Mouse (Mus musculus) E14TG2a.4 (cell line): ENCODE data around the gene Ddrgk1.
"Not testable (repeated sequence)": the region's sequence is repeated elsewhere in the genome, so short reads cannot be mapped to it uniquely, and the experiment has no call there.

Experiments
- CTCF ChIP-seq: conservative IDR thresholded peaks from 2 replicates; pipeline ENCODE4 v1.5.1; 2014; ENCODE audit warnings: low read length
- NANOG ChIP-seq: IDR thresholded peaks from 2 replicates; pipeline ENCODE4 v1.6.1; 2014; ENCODE audit warnings: borderline replicate concordance, low read length, mixed read lengths
- POU5F1 ChIP-seq: IDR thresholded peaks from 2 replicates; pipeline ENCODE4 v1.6.1; 2014; ENCODE audit warnings: low read length, borderline replicate concordance

GRCm38 (mm10) chr2:130649028-130649427 lies 15.4 kb downstream of the Ddrgk1 start:
- 0 out of 2 replicates have a peak, but pooled peaks have one; percentile 20 for TF ChIP-seq CTCF
- not testable (repeated sequence) for TF ChIP-seq POU5F1, NANOG
